Mouse (Mus musculus) limb, embryonic 11.5 days (tissue): ENCODE measurements around the gene Arhgef26. TPM values are rescaled to one million over a fixed set of nuclear protein-coding genes. Genes with fewer than 3 reads are reported as not detected.

Source experiments
- ATAC-seq: fragments of 200-750 bp; cut with Nextera tagmentation; 2 replicates; pipeline ENCODE4 v1.8.0; 2017; ENCODE audit warnings: low read depth; ENCODE audit not compliant: insufficient number of reproducible peaks, low FRiP score, low TSS enrichment
- DNase-seq: peaks from one replicate; pipeline ENCODE4 v3.0.0-alpha.2; 2015; ENCODE audit warnings: low spot score
- H3K27ac ChIP-seq: fragments of 300-500 bp; sonication (generic); replicated peaks from 2 replicates; pipeline ENCODE4 v1.5.1; 2014; ENCODE audit warnings: low read depth, mild to moderate bottlenecking, low read length
- H3K27me3 ChIP-seq: fragments of 300-500 bp; sonication (generic); 2 replicates; pipeline ENCODE4 v1.6.1; 2014; ENCODE audit warnings: mild to moderate bottlenecking, low read length, mixed read lengths; ENCODE audit not compliant: control insufficient read depth, insufficient read depth
- H3K36me3 ChIP-seq: fragments of 300-500 bp; sonication (generic); 2 replicates; pipeline ENCODE4 v1.6.1; 2014; ENCODE audit warnings: mild to moderate bottlenecking, low read length, moderate library complexity, mixed read lengths; ENCODE audit not compliant: control insufficient read depth, insufficient read depth
- H3K4me1 ChIP-seq: fragments of 300-500 bp; sonication (generic); 2 replicates; pipeline ENCODE4 v1.6.1; 2014; ENCODE audit warnings: low read length, mixed read lengths; ENCODE audit not compliant: control insufficient read depth, insufficient read depth
- H3K4me2 ChIP-seq: fragments of 300-500 bp; sonication (generic); 2 replicates; pipeline ENCODE4 v1.6.1; 2014; ENCODE audit warnings: low read depth, mild to moderate bottlenecking, moderate library complexity; ENCODE audit not compliant: severe bottlenecking
- H3K4me3 ChIP-seq: fragments of 300-500 bp; sonication (generic); 2 replicates; pipeline ENCODE4 v1.5.1; 2014; ENCODE audit warnings: low read depth, low read length
- H3K9ac ChIP-seq: fragments of 300-500 bp; sonication (generic); 2 replicates; pipeline ENCODE4 v1.6.1; 2014; ENCODE audit warnings: mild to moderate bottlenecking, low read length
- H3K9me3 ChIP-seq: fragments of 300-500 bp; sonication (generic); 2 replicates; pipeline ENCODE4 v1.6.1; 2016; ENCODE audit warnings: low read length; ENCODE audit not compliant: control insufficient read depth
- WGBS: fragments of 180-500 bp; shearing (Covaris S2); extraction: QIAGEN DNeasy Blood & Tissue Kit; methylation state at CpG from one replicate; pipeline ENCODE4 v1.1.7; 2014; 5-methylcytosine and 5-hydroxymethylcytosine counted together
- polyA plus RNA-seq: library from polyadenylated mRNA; unstranded; fragments of >200 nt; fragmentation: Nextera tagmentation; extraction: Ambion mirVana; gene quantifications from 2 replicates; pipeline ENCODE4 v1.2.1, GENCODE M21; 2014

Arhgef26 gene
- polyA plus RNA-seq, 1 experiment from 2014 or later, result 4.0 TPM

- Histone ChIP-seq H3K27me3 (no peaks in the 10 kb centered on the region), H3K4me2 (no peak overlapping the region), H3K4me1 (no peaks in the 10 kb centered on the region), H3K9me3 (no peaks in the 10 kb centered on the region), H3K27ac (no peak overlapping the region), H3K4me3 (no peak overlapping the region), H3K36me3 (no peaks in the 10 kb centered on the region), H3K9ac (no peak overlapping the region)
- ATAC-seq (no peak), DNase-seq (no peak)
- 63% methylated on average over 7 of the region's 7 CpGs for WGBS
Observed at GRCm38 (mm10) chr3:62412704-62413103, 74.6 kb downstream of the Arhgef26 start.

GRCm38 (mm10) chr3:62414926-62415325 lies 76.8 kb downstream of the Arhgef26 start:
- no peaks in the 10 kb centered on the region for H3K36me3 ChIP-seq
- no peaks in the 10 kb centered on the region for H3K27me3 ChIP-seq
- no peaks in the 10 kb centered on the region for H3K4me1 ChIP-seq
- no peak overlapping the region for H3K27ac ChIP-seq
- WGBS, result 90% methylated on average over 4 of the region's 4 CpGs
- H3K9me3 ChIP-seq, result no peaks in the 10 kb centered on the region
- no peak overlapping the region for H3K4me2 ChIP-seq
- DNase-seq, result no peak
- ATAC-seq, result no peak
- H3K9ac ChIP-seq, result no peak overlapping the region
- H3K4me3 ChIP-seq, result no peak overlapping the region

- Histone ChIP-seq H3K4me1 (no peaks in the 10 kb centered on the region), H3K9ac (no peak overlapping the region), H3K9me3 (no peaks in the 10 kb centered on the region), H3K4me3 (no peak overlapping the region), H3K27me3 (no peaks in the 10 kb centered on the region), H3K27ac (no peak overlapping the region), H3K36me3 (no peaks in the 10 kb centered on the region), H3K4me2 (no peak overlapping the region)
- DNase-seq (no peak), ATAC-seq (no peak)
- 84% methylated on average over 6 of the region's 6 CpGs for WGBS
Observed at GRCm38 (mm10) chr3:62417458-62417857, 79.3 kb downstream of the Arhgef26 start.

GRCm38 (mm10) chr3:62418387-62419138 lies 80.4 kb downstream of the Arhgef26 start:
- Histone ChIP-seq H3K4me3 (no peak overlapping the region), H3K4me2 (no peak overlapping the region), H3K27me3 (no peaks in the 10 kb centered on the region), H3K36me3 (no peaks in the 10 kb centered on the region), H3K9ac (no peak overlapping the region), H3K4me1 (no peaks in the 10 kb centered on the region), H3K27ac (no peak overlapping the region), H3K9me3 (no peaks in the 10 kb centered on the region)
- DNase-seq (no peak), ATAC-seq (no peak)
- WGBS, result 97% methylated on average over 6 of the region's 6 CpGs

- ATAC-seq, result no peak
- no peak overlapping the region for H3K4me2 ChIP-seq
- no peak overlapping the region for H3K4me3 ChIP-seq
- H3K9me3 ChIP-seq, result no peaks in the 10 kb centered on the region
- no peaks in the 10 kb centered on the region for H3K36me3 ChIP-seq
- no peak overlapping the region for H3K9ac ChIP-seq
- WGBS, result 73% methylated on average over 4 of the region's 4 CpGs
- H3K4me1 ChIP-seq, result no peaks in the 10 kb centered on the region
- H3K27me3 ChIP-seq, result no peaks in the 10 kb centered on the region
- H3K27ac ChIP-seq, result no peak overlapping the region
- no peak for DNase-seq
Observed at GRCm38 (mm10) chr3:62433675-62434074, 95.5 kb downstream of the Arhgef26 start.

- no peaks in the 10 kb centered on the region for H3K27me3 ChIP-seq
- DNase-seq, result no peak
- no peak overlapping the region for H3K4me2 ChIP-seq
- H3K4me3 ChIP-seq, result no peak overlapping the region
- no peaks in the 10 kb centered on the region for H3K9me3 ChIP-seq
- H3K36me3 ChIP-seq, result no peaks in the 10 kb centered on the region
- no peak for ATAC-seq
- H3K9ac ChIP-seq, result no peak overlapping the region
- H3K4me1 ChIP-seq, result no peaks in the 10 kb centered on the region
- no peak overlapping the region for H3K27ac ChIP-seq
Observed at GRCm38 (mm10) chr3:62435923-62436322, 97.8 kb downstream of the Arhgef26 start.

- Histone ChIP-seq H3K4me3 (no peak overlapping the region), H3K27me3 (no peaks in the 10 kb centered on the region), H3K4me1 (no peaks in the 10 kb centered on the region), H3K9ac (no peak overlapping the region), H3K4me2 (no peak overlapping the region), H3K9me3 (no peaks in the 10 kb centered on the region), H3K27ac (no peak overlapping the region), H3K36me3 (no peaks in the 10 kb centered on the region)
- 66% methylated on average over 5 of the region's 5 CpGs for WGBS
- ATAC-seq, result no peak
- DNase-seq, result no peak
Observed at GRCm38 (mm10) chr3:62440431-62440969, 102.4 kb downstream of the Arhgef26 start.

GRCm38 (mm10) chr3:62443582-62444194 lies 105.5 kb downstream of the Arhgef26 start:
- Histone ChIP-seq H3K9me3 (no peaks in the 10 kb centered on the region), H3K4me2 (no peak overlapping the region), H3K4me3 (no peak overlapping the region), H3K4me1 (no peaks in the 10 kb centered on the region), H3K9ac (no peak overlapping the region), H3K36me3 (no peaks in the 10 kb centered on the region), H3K27me3 (no peaks in the 10 kb centered on the region), H3K27ac (no peak overlapping the region)
- DNase-seq (no peak), ATAC-seq (no peak)
- WGBS, result 86% methylated on average over 12 of the region's 12 CpGs
